Mouse (Mus musculus): ENCODE measurements around the gene Ank3.

- no peak for TF ChIP-seq CTCF (IDR thresholded peaks at IDR 0.05; ENCODE audit: low read depth)
- no peak for TF ChIP-seq EP300 (IDR thresholded peaks at IDR 0.05; ENCODE audit: low read depth)
Observed at GRCm38 (mm10) chr10:69653121-69653677, 254.6 kb downstream of the Ank3 start.

Measured in liver, postnatal 0 days (tissue).